Mouse (Mus musculus) forebrain, embryonic 12.5 days (tissue): ENCODE results near the gene Tspan12. TPM values are rescaled to one million over a fixed set of nuclear protein-coding genes. Genes with fewer than 3 reads are reported as not detected.

ENCODE experiments used
- ATAC-seq: fragments of 200-750 bp; cut with Nextera tagmentation; 2 replicates; pipeline ENCODE4 v1.8.0; 2017; ENCODE audit warnings: moderate TSS enrichment; ENCODE audit not compliant: low FRiP score
- H3K27ac ChIP-seq: fragments of 300-500 bp; sonication (generic); 2 replicates; pipeline ENCODE4 v1.5.1; 2016; ENCODE audit warnings: mild to moderate bottlenecking
- H3K27me3 ChIP-seq: fragments of 300-500 bp; sonication (generic); 2 replicates; pipeline ENCODE4 v1.6.1; 2016; ENCODE audit warnings: mild to moderate bottlenecking
- H3K36me3 ChIP-seq: fragments of 300-500 bp; sonication (generic); replicated peaks from 2 replicates; pipeline ENCODE4 v1.6.1; 2016; ENCODE audit warnings: mild to moderate bottlenecking
- H3K4me1 ChIP-seq: fragments of 300-500 bp; sonication (generic); 2 replicates; pipeline ENCODE4 v1.6.1; 2016
- H3K4me2 ChIP-seq: fragments of 300-500 bp; sonication (generic); 2 replicates; pipeline ENCODE4 v1.6.1; 2016; ENCODE audit warnings: mild to moderate bottlenecking, moderate library complexity
- H3K4me3 ChIP-seq: fragments of 300-500 bp; sonication (generic); replicated peaks from 2 replicates; pipeline ENCODE4 v1.5.1; 2016; ENCODE audit warnings: mild to moderate bottlenecking
- H3K9ac ChIP-seq: fragments of 300-500 bp; sonication (generic); 2 replicates; pipeline ENCODE4 v1.6.1; 2016; ENCODE audit warnings: mild to moderate bottlenecking
- H3K9me3 ChIP-seq: fragments of 300-500 bp; sonication (generic); 2 replicates; pipeline ENCODE4 v1.6.1; 2016
- WGBS: fragments of 180-500 bp; shearing (Covaris S2); methylation state at CpG from one replicate; pipeline ENCODE4 v1.1.7; 2016; 5-methylcytosine and 5-hydroxymethylcytosine counted together
- polyA plus RNA-seq: library from polyadenylated mRNA; unstranded; fragments of >200 nt; fragmentation: Nextera tagmentation; extraction: Ambion mirVana; gene quantifications from 2 replicates; pipeline ENCODE4 v1.2.1, GENCODE M21; 2016

Tspan12 gene
- polyA plus RNA-seq, 1 experiment from 2014 or later: 54.9 TPM

DNA sequence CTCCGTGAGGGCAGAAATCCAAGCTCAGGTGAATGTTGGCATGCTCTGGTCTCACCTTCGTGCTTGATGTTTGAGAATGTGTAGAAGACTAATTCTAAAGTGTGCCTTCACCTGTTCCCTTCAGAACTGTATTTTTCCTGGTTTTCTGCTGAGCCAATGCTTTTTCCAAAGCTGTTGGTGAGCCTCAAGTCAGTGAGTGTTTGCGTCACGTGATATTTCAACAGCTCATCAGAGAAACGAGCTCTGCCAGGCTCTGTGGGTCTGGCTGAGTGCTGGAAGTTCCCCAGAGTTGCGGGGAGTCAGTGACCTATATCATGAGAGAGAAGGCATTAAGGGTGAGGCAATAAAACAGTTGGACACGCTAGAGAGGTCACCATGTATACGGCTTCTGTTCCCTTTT is 29.0 kb downstream of the Tspan12 start:
- H3K27ac ChIP-seq: no peak overlapping the region
- H3K4me3 ChIP-seq: no peak overlapping the region
- no peak for ATAC-seq
- no peak overlapping the region for H3K4me2 ChIP-seq
- H3K9ac ChIP-seq: no peak overlapping the region
- H3K9me3 ChIP-seq: no peaks in the 10 kb centered on the region
- WGBS: 87% methylated on average over 8 of the region's 8 CpGs
- no peaks in the 10 kb centered on the region for H3K4me1 ChIP-seq
- H3K36me3 ChIP-seq: no peaks in the 10 kb centered on the region
- no peaks in the 10 kb centered on the region for H3K27me3 ChIP-seq

DNA sequence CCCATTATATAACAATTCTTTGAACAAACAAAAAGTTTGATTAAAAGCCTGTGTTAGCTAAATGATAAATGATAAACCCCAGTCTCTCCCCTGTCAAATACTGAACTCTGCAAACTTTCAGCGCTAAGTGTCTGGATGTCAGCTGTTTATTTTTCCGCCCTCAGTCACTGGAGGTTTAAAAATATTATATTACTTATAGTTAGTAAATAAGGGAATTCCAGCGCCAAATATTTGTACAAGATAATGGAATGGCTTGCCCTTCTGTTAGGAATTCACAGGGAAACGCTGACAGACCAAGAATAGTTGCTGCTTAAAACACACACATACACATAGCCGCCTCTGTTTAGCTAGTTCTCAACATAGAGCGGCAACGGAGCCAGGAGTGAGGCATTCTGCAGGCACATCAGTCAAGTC is 29.6 kb downstream of the Tspan12 start:
- Histone ChIP-seq H3K4me2 (no peak overlapping the region), H3K9ac (no peak overlapping the region), H3K9me3 (no peaks in the 10 kb centered on the region), H3K27me3 (no peaks in the 10 kb centered on the region), H3K27ac (no peak overlapping the region), H3K4me1 (no peaks in the 10 kb centered on the region), H3K4me3 (no peak overlapping the region), H3K36me3 (no peaks in the 10 kb centered on the region)
- no peak for ATAC-seq
- WGBS: 91% methylated on average over 7 of the region's 7 CpGs

DNA sequence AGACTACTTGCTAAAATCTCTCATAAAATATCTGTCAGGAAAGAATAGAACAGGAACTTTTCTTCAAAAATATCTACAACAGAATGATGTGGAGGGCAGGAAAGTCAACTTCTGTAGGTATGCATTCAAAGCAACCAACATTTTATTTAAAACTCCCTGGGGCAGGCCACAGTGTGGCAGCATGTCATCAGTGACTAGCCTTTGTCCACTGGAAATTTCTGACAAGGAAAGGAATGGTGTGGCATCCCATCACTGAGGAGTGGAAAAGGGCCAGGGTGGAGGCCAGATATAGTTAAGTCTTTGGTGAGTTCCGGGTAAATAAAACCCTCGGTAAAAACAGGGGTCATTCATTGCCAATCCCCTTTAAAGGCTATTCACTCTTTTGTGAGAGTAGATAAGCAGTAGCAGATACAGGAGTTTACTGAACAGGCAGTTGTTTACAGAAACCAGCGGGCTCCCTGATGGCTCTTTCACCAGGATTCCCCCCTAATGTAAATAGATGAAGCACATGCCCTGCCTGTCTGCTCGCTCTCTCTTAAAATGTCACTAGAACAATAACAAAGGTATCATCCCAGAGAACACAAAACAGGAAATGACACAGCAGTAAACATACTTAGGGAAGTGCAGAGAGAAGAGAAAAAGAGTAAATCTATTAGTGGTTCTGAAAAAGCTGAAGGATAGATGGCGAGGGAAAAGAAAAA is 34.1 kb downstream of the Tspan12 start:
- H3K9me3 ChIP-seq: no peaks in the 10 kb centered on the region
- H3K36me3 ChIP-seq: peaks cover 12% of the 10 kb centered on the region
- H3K4me1 ChIP-seq: no peaks in the 10 kb centered on the region
- no peaks in the 10 kb centered on the region for H3K27me3 ChIP-seq
- no peak overlapping the region for H3K4me3 ChIP-seq
- H3K27ac ChIP-seq: no peak overlapping the region
- no peak overlapping the region for H3K4me2 ChIP-seq
- ATAC-seq: no peak
- H3K9ac ChIP-seq: no peak overlapping the region
- WGBS: 39% methylated on average over 5 of the region's 5 CpGs

DNA sequence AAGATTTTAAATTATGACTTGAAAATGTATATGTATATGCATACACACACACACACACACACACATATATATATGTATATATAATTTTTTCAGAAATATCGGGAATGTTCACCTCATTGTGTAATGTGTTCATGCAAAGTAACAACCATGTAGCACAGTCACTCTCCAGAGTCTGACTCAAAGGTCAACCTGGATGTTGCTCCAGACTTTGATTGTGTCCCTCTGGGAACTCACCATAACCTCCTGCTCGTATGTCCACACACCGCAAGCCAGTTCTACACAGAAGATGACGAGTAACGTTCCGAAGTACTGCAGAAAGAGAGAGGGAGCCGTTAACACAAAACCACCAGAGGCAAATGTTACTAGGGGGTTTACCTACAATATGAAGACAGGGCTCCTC is 46.3 kb downstream of the Tspan12 start:
- Histone ChIP-seq H3K36me3 (peaks cover 7% of the 10 kb centered on the region), H3K27ac (no peak overlapping the region), H3K9me3 (no peaks in the 10 kb centered on the region), H3K4me1 (no peaks in the 10 kb centered on the region), H3K9ac (no peak overlapping the region), H3K27me3 (no peaks in the 10 kb centered on the region), H3K4me2 (no peak overlapping the region), H3K4me3 (no peak overlapping the region)
- ATAC-seq: no peak
- WGBS: 95% methylated on average over 7 of the region's 7 CpGs

DNA sequence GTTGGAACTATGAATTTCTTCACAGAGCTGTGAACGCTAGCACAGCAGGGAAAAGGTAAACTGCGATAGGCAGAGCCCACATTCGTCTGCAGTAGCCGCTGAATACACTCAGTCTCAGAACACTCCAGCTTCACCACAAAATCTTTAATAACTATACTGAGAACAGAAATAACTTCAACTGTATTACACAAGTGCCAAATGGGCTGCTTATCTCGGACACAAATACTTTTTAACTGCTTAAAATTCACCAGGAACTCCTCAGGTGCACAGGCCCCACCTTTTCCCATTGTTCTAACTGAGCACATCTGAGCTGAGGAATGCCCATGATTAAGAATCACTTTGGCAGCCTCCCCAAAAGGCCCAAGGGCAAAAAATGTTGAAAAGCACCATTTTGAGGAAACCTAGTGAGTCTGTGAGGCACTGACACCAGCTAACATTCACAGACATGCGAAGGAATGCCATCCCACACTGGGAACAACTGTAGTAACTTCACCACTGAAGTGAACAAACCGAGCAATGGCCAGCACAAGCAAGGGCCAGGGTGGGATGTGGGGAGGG is 47.2 kb downstream of the Tspan12 start:
- Histone ChIP-seq H3K27me3 (no peaks in the 10 kb centered on the region), H3K4me2 (no peak overlapping the region), H3K9me3 (no peaks in the 10 kb centered on the region), H3K4me1 (no peaks in the 10 kb centered on the region), H3K27ac (no peak overlapping the region), H3K36me3 (peaks cover 10% of the 10 kb centered on the region), H3K4me3 (no peak overlapping the region), H3K9ac (no peak overlapping the region)
- 81% methylated on average over 7 of the region's 7 CpGs for WGBS
- no peak for ATAC-seq

DNA sequence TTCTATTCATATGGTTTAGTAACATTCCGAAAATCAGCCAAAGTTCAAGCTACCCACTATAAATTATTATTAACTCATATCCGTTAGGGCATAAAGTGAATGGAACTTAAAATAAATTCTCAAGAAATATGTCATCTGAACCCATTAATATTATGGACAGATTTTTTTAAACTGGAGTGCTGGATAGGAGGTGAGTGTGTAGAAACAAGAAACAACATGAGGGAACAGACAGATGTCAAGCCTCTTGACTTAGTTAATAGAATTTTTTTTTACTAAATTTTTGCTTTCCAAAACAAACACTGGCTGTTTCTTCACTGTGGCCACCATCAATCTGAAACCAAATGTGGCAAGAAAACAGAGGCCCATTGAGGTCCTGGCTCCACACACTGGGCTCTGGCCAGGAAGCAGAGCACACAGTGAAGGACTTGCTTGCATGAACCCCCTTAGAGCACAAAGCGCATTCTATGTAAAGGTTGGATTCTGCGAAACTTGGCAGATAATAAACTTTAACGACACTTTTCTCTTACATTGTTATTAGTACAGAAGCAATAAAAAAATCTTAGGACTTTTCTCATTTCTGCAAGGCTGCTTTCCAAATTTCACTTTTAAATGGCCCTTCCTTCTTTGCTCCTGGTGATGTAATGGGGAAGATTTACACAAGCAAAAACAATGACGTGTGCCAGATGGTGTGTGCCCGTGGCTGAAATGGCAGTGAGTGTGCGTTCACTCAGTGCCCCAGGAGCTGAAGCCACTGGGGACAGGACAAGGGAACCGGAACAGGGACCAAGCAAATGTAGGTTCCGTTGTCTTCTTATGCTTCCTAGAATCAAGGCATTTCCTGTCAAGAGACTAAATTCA is 48.6 kb downstream of the Tspan12 start:
- H3K27me3 ChIP-seq: no peaks in the 10 kb centered on the region
- no peak for ATAC-seq
- no peaks in the 10 kb centered on the region for H3K9me3 ChIP-seq
- H3K4me1 ChIP-seq: no peaks in the 10 kb centered on the region
- no peak overlapping the region for H3K9ac ChIP-seq
- H3K36me3 ChIP-seq: peaks cover 13% of the 10 kb centered on the region
- H3K27ac ChIP-seq: no peak overlapping the region
- no peak overlapping the region for H3K4me2 ChIP-seq
- WGBS: 88% methylated on average over 10 of the region's 10 CpGs
- H3K4me3 ChIP-seq: no peak overlapping the region

DNA sequence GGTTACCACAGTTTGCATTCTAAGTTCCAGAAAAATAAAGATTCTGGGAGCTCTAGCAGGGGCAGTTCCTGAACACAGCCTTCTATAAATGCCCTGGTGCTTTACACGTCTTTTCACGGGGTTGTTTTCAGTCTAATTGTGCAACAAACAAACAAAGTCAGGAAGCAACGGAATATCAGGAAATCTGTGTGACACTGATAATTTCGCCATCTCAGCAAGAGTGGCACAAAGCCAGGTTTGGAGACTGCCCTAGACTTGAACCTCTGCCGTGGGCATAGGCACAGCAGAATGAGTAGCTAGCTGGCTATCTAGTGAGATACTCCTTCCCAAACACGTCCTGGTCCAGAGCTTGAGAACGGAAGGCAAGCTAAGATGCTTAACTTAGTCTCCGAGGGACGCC is 53.7 kb downstream of the Tspan12 start:
- H3K9me3 ChIP-seq: no peaks in the 10 kb centered on the region
- no peak overlapping the region for H3K4me3 ChIP-seq
- H3K36me3 ChIP-seq: peaks cover 15% of the 10 kb centered on the region
- no peaks in the 10 kb centered on the region for H3K4me1 ChIP-seq
- H3K27me3 ChIP-seq: no peaks in the 10 kb centered on the region
- WGBS: 94% methylated on average over 9 of the region's 9 CpGs
- no peak overlapping the region for H3K27ac ChIP-seq
- ATAC-seq: no peak
- no peak overlapping the region for H3K9ac ChIP-seq
- no peak overlapping the region for H3K4me2 ChIP-seq

DNA sequence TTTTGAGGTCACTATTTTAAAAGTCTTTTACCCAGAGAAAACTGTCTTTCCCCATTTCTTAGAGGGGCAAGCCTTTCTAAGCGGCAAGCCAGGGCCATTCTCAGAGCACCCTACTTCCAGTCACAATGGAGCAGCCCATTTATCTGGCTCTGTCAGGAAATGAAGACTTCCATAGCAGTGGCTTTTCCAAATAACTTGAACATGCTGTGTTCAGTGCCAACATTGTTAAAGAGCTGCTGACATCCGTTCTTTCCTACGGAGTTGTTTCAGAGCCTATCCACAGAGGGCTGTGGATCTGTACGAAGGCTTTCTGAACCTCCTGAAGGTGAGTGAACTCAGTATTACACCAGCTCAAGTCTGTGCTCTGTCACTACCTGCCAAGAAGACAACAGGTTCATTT is 55.2 kb downstream of the Tspan12 start:
- 93% methylated on average over 4 of the region's 4 CpGs for WGBS
- Histone ChIP-seq H3K4me1 (no peaks in the 10 kb centered on the region), H3K4me3 (no peak overlapping the region), H3K4me2 (no peak overlapping the region), H3K27ac (no peak overlapping the region), H3K9ac (no peak overlapping the region), H3K27me3 (no peaks in the 10 kb centered on the region), H3K36me3 (peaks cover 15% of the 10 kb centered on the region), H3K9me3 (no peaks in the 10 kb centered on the region)
- ATAC-seq: no peak

DNA sequence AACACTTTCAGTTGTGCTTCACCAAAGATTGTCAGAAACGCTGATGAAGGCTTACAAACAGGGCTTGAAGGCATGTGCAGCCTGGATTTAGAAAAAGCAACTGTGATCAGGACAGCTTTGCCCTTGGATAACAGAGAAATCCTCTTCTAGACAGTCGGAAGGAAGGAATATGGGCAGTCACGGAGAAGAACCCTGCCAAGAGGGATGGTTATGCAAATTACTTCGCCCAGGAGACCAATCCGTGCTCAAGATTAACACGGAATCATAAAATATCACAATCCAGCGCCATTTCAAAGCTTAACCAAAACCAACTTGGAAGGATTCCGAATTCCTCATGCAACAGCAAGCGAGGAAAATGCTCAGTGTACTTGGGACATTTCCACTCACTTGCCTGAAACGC is 55.9 kb downstream of the Tspan12 start:
- no peak overlapping the region for H3K4me3 ChIP-seq
- no peak for ATAC-seq
- 90% methylated on average over 10 of the region's 10 CpGs for WGBS

DNA sequence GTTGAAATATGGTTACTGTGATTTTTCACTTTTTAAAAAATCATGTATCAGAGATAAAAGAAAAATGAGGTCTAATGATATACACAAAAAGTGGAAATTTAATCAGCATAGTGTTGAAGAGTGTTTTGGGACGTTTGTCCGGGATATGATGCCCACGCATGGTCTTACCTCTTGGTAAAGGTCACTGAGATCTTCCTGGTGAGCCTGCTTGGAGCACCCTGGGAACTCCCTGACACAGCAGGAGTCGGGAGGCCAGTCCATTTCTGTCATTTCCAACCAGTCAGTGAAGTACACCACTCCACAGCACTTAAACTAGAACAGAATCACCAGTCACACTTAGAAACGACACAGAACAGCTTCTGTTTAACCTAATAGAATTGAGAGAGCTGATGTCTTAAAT is 56.9 kb downstream of the Tspan12 start:
- Histone ChIP-seq H3K4me2 (no peak overlapping the region), H3K4me3 (no peak overlapping the region), H3K27me3 (no peaks in the 10 kb centered on the region), H3K36me3 (peaks cover 15% of the 10 kb centered on the region), H3K27ac (no peak overlapping the region), H3K9me3 (no peaks in the 10 kb centered on the region), H3K9ac (no peak overlapping the region), H3K4me1 (no peaks in the 10 kb centered on the region)
- ATAC-seq: 0 out of 2 replicates have a peak, but pooled peaks have one; percentile 48
- WGBS: 91% methylated on average over 5 of the region's 5 CpGs

More for the DNA sequence above, 55.9 kb downstream of the Tspan12 start:
- H3K36me3 ChIP-seq: peaks cover 15% of the 10 kb centered on the region
- no peaks in the 10 kb centered on the region for H3K4me1 ChIP-seq
- no peak overlapping the region for H3K4me2 ChIP-seq
- no peaks in the 10 kb centered on the region for H3K9me3 ChIP-seq
- H3K27me3 ChIP-seq: no peaks in the 10 kb centered on the region
- no peak overlapping the region for H3K9ac ChIP-seq
- H3K27ac ChIP-seq: no peak overlapping the region

DNA sequence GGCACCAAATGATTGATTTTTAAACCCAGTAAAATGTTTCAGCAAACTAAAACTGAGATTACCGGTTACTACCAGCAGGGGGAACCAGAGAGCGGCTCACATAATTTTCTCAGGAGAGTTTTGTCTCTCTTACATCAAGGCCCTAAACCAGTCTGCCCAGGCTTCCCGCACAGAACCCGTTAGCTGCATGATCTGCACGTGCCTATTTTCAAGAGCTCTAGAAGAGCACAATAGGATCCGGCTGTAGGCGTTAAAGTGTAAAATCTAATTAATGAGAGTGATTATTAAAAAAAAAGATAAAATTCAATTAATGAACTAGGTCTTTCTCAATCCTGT is 57.3 kb downstream of the Tspan12 start:
- H3K4me3 ChIP-seq: no peak overlapping the region
- H3K4me2 ChIP-seq: no peak overlapping the region
- no peak overlapping the region for H3K9ac ChIP-seq
- H3K9me3 ChIP-seq: no peaks in the 10 kb centered on the region
- WGBS: under 1% methylated on average over 7 of the region's 7 CpGs
- peak; percentile 89; the same call in 1 of the 2 replicates for ATAC-seq
- H3K4me1 ChIP-seq: no peaks in the 10 kb centered on the region
- H3K36me3 ChIP-seq: peaks cover 12% of the 10 kb centered on the region
- no peak overlapping the region for H3K27ac ChIP-seq
- H3K27me3 ChIP-seq: no peaks in the 10 kb centered on the region

DNA sequence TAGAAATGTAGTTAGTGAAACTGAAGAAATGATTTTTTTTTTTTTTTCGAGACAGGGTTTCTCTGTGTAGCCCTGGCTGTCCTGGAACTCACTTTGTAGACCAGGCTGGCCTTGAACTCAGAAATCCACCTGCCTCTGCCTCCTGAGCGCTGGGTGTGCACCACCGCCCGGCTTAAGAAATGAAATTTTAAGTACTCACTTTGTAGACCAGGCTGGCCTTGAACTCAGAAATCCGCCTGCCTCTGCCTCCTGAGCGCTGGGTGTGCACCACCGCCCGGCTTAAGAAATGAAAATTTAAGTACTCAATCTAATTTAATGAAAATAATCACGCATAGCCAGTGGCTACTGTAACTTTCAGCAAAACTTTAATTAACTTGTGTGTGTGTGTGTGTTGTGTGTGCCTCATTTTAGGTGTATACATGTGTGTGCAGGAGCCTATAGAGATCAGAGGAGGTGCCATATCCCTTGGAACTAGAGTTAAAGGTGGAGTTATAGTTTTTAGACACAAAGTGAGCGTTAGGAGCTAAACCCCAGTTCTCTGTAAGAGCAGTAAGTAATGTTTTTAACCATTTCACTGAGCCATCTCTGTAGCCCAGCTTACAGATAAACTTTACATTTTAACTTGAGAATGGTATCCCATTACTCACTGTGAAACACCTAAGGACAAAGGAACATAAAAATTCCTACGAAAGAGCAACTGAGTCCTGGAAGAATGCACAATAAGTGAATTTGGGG is 57.8 kb downstream of the Tspan12 start:
- ATAC-seq: peak; percentile 30; the same call in 1 of the 2 replicates
- Histone ChIP-seq H3K4me1 (no peaks in the 10 kb centered on the region), H3K36me3 (peaks cover 9% of the 10 kb centered on the region), H3K9me3 (no peaks in the 10 kb centered on the region), H3K9ac (no peak overlapping the region), H3K27ac (no peak overlapping the region), H3K4me3 (no peak overlapping the region), H3K27me3 (no peaks in the 10 kb centered on the region), H3K4me2 (no peak overlapping the region)
- WGBS: 83% methylated on average over 11 of the region's 11 CpGs
